Mouse (Mus musculus): ENCODE data around the gene Lasp1.
"Not testable (repeated sequence)": the region's sequence is repeated elsewhere in the genome, so short reads cannot be mapped to it uniquely, and the experiment has no call there.

Lasp1 gene

DNA sequence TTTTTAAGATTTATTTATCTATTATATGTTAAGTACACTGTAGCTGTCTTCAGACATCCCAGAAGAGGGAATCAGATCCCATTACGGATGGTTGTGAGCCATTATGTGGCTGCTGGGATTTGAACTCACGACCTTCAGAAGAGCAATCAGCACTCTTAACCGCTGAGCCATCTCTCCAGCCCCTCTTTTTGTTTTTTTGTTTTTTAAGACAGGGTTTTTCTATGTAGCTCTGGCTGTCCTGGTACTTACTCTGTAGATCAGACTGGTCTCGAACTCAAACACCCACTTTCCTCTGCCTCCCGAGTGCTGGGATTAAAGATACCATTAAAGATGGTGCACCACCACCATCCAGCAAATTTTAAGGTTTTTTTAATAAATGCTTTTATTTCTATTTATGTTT is 66.6 kb downstream of the Lasp1 start:
- intact Hi-C loops (cut with DNase I), result no loop called here

DNA sequence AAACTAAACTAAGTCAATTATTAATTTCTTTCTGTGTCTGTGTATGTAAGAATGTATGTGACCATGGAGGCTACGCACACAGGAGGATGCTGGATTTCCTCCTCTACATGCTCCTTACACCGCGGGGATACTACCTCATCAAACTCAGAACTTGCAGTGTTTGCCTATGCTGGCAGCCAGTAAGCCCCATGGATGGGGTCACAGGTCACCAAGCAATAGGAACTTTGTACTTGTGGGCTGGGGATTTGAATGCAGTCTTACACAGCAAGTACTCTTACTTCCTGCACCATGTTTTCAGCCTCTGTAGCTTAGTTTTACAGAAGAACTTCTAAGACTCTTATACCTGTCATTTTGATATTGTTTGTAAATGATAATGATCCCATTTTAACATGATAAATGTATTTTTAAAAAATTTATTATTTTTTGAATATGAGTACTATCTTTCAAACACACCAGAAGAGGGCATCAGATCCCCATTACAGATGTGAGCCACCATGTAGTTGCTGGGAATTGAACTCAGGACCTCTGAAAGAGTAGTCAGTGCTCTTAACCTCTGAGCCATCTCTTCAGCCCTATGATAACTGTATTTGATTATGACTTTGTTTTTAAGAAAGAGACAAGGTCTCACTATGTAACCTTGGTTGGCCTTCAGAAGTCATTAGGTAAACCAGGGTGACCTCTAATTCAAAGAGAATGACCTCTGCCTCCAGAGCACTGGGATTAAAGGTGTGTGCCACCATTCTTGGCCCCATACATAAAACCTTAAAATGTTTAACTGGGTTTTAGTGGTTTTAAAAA is 67.5 kb downstream of the Lasp1 start:
- intact Hi-C loops (cut with DNase I), result no loop called here

DNA sequence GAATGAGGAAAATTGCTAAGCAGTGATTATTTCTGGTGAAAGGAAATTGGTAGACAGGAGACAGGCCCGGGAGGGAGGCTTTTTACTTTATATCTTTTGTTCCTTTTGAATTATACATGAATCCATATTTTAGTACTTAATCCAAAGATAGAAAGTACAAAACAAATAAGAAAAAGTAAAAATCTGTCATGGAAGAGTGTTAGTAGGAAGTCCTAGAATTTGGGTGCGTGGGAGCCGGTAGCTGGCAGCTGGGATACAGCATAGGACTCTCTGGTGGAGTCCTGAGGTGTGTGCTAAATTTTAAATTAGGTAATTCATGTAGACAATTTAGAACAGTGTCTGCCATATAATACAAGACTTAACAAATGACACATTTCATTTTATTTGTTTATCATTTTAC is 68.8 kb downstream of the Lasp1 start:
- intact Hi-C loops (cut with DNase I), result no loop called here

DNA sequence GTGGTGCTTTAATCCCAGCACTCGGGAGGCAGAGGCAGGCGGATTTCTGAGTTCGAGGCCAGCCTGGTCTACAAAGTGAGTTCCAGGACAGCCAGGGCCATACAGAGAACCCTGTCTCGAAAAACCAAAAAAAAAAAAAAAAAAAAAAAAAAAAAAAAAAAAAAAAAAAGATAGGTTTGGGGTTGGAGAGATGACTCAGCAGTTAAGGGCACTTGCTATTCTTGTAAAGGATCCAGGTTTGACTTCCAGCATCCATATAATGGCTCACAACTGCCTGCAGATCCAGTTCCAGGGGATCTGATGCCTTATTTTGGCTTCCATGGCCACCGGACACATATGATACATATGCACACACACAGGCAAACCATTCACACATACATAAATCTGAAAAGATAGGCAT is 73.6 kb downstream of the Lasp1 start:
- intact Hi-C loops (cut with DNase I), result not testable (repeated sequence)

DNA sequence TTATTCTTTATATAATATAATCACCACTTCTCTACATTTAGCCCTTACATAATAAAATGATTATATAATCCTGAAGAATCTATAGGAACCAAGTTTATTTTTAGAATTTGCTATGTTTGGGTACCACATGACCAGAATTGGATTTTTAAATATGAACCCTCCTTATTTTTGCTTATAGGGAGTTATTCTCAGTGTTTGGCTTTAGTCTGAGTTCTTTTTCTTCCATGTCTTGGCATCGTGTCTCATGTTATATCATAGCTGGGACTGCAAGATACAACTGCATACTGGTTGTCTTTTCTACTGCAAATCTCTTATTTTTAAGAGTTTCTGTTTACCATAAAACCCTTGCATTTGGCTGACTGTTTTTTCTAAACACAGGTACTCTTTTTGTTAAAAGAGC is 75.6 kb downstream of the Lasp1 start:
- intact Hi-C loops (cut with DNase I), result no loop called here

DNA sequence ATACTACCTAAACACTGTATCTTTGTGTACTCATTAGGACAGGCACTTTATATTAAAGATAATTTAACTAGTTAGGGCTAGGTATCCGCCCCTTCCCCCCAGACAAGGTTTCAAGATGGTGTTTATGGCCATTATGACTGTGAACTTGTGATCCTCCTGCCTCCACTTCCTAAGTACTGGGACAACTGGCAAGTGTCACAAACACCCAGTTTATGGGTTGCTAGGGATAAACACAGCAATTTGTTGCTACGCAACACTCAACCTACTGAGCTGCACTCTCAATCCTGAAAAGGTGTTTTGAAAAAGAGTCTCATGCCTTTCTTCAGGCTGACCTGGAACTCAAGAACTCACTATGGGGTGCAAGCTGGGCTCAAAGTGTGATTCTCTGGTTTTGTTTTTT is 78.5 kb downstream of the Lasp1 start:
- intact Hi-C loops (cut with DNase I), result no loop called here

DNA sequence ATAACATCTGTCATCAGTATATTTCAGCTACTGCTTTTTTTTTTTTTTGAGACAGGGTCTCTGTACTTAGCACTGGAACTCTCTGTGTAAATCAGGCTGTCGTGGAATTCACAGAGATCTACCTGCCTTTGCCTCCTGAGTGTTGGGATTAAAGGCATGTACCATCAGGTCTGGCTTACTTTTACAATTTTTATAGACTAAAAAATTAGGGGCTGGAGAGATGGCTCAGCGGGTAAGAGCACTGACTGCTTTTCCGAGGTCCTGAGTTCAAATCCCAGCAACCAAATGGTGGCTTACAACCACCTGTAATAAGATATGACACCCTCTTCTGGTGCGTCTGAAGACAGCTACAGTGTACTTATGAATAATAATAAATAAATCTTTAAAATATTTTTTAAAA is 81.6 kb downstream of the Lasp1 start:
- intact Hi-C loops (cut with DNase I), result no loop called here

DNA sequence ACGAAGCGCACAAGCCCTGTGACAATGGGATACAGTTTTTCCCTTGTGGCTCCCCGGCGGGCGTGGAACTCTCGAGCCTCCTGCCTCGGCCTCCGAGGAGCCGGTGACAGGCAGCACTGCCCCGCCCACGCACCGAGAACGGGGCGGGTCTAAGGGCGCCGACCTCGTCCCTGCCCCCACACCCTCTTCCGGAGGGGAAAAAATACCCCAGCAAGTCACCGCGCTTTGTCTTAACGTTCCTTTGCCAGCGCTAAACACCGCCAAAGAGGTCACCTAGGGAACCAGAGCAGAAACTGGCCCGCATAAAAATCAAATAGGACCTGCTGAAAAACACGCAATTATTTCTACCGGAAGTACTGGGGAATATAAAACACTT is 84.7 kb downstream of the Lasp1 start:
- intact Hi-C loops (cut with DNase I), result no loop called here

DNA sequence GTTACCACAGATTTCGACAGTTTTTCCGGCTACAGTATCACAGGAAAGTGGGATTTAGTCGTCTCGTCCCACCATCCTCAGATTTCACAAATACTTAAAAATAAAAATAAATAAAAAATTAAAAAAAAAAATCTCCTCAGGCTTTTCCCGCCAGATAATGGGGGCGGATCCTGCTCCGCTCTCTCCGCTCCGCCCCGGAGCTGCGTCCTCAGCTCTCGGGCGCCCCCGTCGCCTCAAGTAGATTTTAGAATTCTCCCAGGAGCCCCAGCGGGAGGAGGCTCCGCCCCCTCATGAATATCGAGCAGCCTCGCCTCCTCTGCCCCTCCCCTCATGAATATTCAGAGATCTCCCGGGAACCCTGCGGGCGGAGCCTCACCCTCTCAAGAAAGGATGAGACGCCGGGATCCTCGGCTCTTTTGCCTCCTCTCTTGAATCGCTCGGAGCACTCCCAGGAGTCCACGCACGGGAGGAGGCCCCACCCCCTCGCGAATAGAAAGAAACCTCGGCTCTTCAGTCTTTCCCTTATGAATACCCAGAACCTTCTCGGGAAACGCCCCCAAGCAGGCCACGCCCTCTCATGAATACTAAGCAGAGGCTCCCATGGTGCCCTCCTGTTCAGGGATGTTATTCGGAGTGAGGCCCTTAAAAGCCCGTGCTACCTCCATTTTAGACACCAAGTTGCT is 85.3 kb downstream of the Lasp1 start, which contains the start of gene Fbxo47:
Fbxo47 (minus strand) TSS at position 237 of the 683 bp plus-strand sequence.
- intact Hi-C loops (cut with DNase I), result loop anchor here (2.0 kb wide), 1 partner anchor 87 kb away; no protein-coding TSS in a partner anchor

DNA sequence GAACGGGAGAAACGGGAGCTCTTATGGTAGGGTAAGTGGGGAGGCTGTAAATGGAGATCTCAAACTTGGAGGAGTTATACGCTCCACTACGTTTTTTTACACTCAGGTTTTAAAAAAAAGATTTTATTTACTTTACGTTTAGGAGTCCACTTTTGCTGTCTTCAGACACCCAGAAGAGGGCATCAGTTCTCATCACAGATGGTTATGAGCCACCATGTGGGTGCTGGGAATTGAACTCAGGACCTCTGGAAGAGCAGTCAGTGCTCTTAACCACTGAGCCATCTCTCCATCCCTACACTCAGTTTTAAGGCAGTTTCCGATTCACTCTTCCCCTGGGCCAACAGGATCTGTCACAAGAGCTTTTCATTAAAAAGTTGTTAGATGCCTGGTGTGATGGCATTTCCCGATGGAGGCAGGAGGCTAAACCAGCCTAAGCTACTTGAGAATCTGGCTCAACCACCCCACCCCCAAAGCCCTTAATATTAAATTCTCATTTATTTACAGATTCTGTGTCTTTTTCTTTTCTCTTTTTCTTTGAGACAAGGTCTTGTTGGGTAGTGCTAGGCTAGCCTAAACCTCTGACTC is 85.9 kb downstream of the Lasp1 start:
- intact Hi-C loops (cut with DNase I), result loop anchor here (2.0 kb wide), 1 partner anchor 88 kb away; no protein-coding TSS in a partner anchor

DNA sequence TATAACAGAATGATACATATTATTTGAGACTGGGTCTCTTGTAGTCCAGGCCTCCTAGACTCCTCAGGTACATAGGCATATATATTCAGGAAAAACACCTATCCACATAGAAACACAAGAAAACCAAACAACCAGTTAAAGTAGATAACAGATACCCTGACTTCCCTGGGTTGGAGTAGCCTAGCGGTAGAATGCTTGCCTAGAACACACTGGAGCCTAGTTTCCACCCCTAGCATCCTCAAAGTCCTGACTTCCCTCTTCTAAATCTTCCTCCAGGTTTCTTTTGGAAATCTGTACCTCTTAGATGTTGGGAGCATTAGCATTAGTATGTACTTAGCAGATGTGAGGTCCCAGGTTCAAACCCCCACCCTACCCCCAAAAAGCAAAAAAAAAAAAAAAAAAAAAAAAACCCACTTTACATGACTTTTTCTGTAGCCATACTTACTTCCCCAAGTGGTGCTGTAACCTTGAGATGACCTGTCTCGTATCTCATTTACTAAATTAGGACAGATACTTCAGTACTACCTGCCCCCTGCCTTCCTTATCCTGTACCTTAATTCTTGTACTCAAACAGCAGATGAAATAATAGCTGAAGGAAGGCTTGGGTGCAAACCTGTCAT is 86.6 kb downstream of the Lasp1 start:
- intact Hi-C loops (cut with DNase I), result loop anchor here (2.0 kb wide), 1 partner anchor 89 kb away; no protein-coding TSS in a partner anchor

Measured in adrenal gland (tissue).